Mouse (Mus musculus): ENCODE results near the gene Pkhd1.
A peak's percentile ranks its signal among the peaks of the same experiment; 100 is the strongest.
"Not testable (repeated sequence)": the region's sequence is repeated elsewhere in the genome, so short reads cannot be mapped to it uniquely, and the experiment has no call there.

Gene Pkhd1

DNA sequence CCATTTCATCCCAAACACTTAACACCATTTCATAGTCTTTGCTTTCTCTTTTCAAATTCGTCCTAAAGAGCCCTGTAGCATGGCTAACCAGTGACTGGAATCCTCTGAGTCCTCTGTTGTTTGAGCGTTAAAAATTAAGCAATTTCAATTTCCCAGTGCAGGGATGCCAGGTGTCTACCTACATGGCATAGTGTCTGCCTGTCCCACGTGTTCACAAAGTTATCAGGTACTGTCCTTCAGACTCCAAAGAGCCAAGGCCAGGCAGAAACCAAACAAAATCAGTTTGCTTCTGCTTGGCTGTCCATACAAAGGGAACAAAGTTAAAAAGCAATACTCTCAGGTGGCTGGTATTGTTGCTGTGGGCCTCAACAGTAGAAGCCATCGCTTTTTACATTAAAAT is 136.0 kb downstream of the Pkhd1 start:
- DNase-seq = no peak

DNA sequence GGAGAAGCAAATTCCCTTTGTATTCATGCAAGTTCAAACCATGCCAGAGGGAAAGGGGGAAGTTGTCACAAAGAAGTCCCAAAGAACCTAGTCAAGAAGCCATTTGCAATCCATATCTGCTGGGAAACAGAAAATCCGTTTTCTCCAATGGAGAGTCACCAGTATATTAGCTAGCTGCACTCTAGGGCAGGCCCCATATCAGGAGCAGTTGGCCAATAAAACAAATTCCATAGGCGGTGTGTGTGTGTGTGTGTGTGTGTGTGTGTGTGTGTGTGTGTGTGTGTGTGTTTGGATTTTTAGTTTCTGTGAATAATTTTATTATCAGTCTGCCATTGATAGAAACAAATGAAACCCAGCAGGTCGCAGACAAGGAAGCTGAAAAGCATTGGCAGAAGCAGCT is 139.2 kb downstream of the Pkhd1 start:
- DNase-seq = no peak

DNA sequence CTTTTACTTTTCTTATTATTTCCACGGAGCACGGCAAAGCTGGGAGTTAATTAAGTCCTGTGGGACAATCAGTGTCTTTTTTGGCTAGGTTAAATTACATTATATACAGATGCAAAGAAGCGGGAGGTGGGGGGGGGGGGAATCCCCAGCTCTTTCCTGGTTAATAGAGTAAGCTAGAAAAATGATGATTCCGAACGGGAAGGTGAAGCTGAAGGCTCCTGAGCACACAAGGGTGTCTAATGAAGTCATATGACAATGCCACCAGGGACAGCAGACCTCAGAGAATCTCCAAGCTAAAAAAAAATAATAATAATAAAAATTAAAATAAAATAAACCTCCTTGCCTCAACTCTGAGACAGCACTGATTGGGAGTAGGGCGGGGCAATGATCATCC is 139.6 kb downstream of the Pkhd1 start:
- no peak for DNase-seq

DNA sequence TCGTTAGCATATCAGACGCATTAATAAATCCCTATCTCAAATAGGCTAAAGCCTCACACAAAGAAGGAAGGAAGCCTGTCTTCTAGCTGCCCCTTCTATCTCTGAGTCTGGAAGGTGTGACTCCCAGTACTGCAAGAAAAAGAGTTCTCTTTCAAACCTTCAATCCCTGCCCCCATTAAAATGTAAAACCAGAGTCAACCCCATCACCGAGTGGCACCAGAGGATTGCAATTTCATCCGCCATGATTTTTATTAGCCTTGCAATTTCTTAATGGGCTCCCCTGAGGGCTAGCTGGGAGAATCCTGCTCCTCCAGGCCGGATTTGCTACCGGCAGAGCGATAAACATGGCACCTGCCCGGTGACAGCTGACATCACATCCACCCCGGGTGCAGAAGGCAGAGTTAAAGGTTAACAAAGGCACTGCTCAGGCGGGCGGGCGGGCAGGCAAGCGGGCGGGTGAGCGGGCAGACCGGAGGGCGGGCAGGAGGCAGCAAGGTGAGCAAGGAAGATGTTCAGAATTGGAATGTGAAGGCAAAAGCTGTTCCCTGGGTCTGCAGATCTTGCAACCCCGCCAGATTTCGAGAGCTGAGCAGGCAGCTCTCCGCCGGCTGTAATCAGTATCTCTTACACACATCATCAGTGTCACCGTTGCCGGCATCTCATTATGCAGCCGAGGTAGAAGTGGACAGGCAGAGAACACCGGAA is 140.2 kb downstream of the Pkhd1 start:
- DNase-seq = peak; percentile 51

DNA sequence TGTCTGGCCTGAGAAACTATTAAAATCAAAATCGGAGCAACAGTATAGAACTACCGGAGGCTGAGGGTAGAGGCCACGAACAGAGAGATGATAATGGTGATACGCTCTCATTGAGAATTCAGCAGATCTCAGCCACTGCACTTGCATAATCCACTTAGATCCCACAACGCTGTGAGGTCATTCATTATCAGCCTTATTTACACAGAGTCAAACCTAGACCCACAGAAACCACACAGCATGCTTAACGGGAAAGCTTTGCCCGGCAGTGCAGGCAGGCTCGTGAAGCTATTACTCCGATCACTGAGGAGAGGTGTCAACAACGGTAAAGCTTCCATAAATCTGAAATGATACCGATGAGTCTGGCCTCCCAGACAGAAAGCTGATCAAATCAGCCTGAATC is 147.1 kb downstream of the Pkhd1 start:
- DNase-seq = no peak

DNA sequence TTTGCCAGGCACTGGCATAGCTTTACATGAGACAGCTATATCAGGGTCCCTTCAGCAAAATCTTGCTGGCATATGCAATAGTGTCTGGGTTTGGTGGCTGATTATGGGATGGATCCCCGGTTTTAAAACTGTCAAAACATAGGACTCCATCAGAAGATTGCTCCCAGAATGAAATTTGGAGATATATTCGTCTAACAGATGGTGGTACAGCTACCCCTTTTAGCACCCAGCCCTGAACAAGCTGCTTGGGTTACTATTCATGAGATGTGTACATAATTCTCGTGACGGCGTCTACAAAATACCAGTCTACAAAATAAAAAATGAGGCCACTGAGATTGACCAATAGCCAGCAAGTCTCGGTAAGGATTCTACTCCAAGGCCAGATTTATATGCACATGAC is 147.5 kb downstream of the Pkhd1 start:
- DNase-seq = no peak

DNA sequence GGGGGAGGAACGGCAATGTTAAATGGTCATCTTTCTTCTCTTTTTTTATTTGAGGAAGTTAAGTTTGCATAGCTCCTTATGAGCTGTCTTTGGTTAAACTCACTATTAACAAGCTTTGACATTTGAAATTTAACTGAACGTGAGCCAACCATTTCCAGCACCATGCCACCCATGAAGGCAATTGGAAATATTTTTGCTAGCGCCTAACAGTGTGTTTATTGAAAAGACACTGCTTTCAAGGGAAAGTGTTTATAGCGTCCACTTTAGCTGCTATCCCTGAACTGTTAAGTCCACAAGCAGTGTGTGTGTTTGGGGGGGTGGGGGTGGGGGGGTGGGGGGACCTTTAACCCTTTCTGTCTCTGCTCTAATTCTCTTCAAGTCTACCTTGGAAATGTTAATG is 151.4 kb downstream of the Pkhd1 start:
- DNase-seq = no peak

DNA sequence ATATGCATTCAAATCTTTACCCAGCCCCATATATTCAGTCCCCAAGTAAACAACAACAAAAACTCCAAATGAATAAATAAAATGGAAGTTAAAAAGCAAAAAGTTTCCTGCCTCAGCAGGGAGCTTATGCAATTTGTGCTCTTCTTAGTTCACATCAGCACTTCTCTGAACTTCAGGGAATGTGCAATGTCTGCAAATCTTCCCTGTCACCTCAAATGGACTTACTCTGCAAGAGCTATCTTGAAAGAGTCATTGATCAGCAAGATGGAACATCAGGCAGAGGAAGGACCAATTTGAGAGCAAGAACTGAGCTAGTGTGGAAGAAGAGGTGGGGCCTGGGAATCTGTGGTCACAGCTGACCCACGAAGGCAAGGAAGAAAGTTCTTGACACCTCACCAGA is 163.2 kb downstream of the Pkhd1 start:
- DNase-seq = no peak

DNA sequence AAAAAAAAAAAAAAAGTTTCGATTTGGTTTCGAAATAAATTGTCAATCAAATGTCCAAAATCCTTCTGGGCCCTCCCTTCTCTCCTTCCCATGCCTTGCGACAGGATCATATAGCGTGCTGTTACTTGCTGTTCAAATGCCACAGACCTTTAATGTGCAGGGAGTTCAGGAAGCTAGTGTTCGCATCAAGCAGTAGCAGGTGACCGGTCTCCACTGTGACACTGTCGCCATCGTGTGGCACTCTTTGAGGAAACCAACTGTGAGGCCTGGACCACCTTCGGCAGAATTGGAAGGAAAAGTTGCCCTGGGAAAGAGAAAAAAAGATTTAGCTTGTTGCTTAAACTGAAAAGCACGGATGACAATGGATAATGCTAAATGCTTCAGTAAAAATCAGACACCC is 167.8 kb downstream of the Pkhd1 start:
- peak; percentile 72 for DNase-seq

DNA sequence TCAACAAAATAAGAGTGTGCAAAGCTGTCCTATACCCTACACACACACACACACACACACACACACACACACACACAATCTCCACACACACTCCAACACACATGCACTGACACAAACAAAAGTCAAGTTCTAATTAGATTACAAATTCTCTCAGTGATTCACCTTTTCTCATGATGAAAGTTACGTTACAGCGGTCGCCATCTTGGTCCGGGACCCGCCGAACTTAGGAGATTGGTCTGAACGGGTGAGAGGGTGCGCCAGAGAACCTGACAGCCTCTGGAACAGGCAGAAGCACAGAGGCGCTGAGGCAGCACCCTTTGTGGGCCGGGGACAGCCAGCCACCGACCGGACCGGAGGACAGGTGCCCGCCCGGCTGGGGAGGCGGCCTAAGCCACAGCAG is 185.8 kb downstream of the Pkhd1 start:
- DNase-seq = not testable (repeated sequence)

DNA sequence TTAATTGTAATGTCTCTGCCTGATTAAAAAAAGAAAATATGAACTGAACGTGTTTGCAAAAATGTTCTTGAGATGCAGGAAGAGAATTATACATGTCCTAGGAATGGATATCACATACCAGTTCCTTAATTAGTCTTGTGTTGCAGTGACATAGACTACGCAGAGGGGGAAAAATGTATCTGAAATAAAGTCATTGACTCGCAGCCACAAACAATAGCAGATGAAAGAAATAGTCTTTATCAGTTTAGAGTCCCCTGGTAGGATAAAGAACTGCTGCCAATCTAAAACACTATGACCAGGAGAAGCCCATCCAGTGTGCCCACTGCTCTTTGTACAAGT is 188.8 kb downstream of the Pkhd1 start:
- no peak for DNase-seq

DNA sequence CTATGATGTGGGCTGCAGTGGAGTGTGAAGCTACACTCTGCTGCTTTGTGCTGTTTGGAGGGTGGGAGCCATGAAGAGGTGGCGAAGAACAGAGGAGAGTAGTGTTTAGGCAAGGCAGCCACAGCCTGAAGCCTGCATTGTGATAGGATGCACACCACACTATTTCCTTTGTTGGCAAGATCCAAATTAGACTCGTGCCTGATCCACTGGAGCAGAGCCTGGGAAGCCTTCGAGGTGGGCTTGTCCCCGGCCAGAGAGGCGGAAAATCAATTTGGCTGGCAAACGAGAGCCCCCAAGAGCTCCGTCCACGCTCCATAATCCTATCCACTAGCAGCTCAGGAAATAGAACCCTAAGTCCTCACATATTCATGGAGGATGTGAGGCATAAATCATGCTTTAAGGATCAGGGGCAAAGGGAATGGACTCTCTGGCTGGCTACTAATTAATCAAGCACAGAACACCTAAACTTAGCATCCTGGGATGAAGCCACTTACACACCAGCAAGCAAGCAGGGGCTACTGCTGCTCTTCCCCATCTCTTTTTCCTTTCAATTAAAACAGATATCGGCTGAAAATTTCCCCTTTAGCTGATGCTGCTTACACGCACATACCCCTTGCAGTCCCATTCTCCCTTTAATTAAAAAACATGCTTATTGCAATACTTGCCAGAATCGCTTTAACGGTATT is 189.4 kb downstream of the Pkhd1 start:
- DNase-seq = peak; percentile 86

DNA sequence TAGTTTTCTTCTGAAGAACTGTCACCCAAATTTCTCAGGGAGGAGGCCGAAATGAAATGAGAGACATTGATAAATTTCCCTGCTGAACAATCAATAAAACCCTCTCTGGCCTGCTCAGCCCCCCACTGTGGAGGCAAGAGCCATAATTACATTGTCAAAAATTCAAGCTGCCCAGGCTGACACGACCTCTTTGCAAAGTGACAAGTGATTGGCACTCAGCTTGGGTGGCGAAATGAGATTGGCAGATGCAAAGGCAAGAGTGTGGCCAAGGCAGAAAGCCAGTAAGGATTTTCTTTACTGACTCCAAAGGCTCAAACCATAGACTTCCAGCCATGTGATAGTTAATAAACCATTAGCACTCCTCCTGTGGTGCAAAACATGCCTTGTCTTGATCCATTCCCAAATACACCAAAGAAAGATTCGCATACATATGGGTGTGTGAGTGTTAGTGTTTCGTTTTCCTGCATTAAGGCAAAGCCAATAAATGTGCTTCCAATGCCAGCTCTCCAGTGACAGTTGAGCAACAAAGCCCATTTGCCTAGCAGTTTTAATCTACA is 208.4 kb downstream of the Pkhd1 start:
- no peak for DNase-seq

DNA sequence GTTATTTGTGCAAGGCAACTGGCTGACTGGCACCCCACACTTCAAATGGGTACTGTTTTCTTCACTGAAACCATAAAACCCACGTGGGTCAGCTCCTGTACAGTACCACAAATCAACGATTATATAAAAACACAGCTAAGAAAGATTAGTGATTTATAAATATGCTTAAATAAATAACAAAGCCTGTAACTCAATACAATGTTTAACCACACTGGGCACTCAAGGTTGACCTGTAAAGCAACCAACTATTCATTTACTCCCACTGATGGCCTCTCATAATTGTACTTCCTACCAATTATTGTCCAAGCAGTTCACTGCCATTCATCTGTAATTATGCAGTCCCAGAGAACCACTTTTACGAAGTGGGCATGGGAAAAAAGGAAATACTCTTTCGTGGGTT is 219.5 kb downstream of the Pkhd1 start:
- no peak for DNase-seq

DNA sequence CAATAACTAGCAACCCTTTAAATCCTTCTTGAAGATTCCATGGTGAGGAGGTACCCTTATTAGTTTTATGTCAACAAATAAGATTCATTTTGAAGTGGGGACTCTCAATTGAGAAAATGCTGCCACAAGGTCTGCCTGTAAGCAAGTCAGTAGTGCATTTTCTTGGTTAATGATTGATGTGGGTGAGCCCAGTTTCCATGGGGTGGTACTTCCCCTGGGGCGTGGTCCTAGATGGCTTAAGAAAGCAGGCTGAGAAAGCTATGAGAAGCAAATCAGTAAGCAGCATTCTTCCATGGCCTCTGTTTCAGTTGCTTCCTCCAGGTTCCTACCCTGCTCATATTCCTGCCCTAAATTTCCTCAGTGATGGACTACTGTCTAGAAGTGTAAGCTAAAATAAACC is 253.4 kb downstream of the Pkhd1 start:
- no peak for DNase-seq

DNA sequence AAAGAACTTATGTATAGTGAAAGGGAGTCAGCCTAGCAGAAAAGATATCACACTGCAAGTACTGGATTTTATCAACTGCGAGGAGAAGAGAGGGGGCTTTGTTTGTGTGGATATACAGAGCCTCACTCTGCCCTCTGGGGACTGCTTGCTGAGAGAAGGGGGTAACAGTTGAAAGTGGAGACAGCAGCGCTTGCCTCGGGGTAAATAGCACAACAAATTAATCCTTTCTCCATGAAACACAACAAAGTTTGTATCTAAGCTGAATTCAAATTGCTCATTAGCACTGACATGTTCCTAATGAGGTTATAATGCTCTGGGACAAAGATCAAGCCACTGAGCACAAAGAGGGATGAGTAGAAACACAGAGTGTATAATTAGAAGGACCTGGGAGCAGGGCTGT is 273.2 kb downstream of the Pkhd1 start:
- DNase-seq = peak; percentile 83

DNA sequence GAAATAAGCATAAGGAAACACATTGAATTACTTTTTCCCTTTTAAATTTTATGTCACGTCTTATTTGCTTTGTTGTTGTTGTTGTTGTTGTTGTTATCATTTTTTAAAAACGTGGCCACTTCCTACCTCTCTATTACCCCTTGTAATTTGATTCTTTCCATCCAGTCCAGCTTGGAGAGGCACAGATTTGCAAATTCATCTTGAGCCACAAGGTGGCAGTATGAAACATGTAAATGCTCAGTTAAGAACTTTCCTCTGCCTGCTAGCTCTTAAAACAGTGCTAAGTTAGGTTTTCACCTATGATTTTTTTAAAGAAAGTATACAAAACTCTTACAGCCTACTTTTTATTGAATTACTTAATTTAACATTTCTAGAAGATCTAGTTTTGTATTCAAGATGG is 306.4 kb downstream of the Pkhd1 start:
- peak; percentile 77 for DNase-seq

DNA sequence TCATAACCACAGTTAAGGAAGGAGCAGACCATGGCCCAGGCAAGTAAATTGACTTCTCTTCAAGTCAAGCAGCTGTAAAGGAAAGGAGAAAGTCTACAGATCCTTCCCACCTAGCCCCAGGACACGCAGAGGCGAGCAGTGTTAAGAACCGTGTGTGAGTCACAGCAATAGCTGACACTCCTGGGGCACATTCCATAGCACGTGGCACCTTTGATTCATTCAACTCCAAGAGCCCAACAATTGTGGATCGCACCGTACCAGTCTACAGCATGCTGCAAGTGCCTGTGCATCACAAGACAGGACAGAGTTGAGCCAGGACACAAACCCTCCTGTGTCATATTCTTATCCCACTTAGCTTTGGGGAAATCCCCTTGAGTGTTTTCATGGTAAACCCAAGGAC is 306.9 kb downstream of the Pkhd1 start:
- DNase-seq = no peak

DNA sequence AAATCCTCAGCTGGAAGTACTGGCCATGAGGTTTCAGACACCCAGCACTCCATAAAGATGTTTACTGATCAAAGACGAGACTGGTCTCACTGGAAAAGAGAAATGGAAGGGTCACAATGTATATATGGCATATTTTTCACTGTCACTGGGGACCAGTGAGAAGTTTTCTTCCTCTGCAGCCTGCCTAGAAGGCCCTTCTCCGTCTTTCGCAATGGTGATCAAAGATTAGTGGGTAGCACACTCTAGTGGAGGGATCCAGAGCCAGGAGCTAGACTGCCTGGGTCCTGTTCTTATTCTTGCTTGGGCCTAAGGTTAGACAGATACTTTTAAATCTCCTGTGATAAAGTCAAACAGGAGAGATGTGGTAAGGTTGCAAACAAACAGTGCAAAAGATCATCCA is 311.7 kb downstream of the Pkhd1 start:
- peak; percentile 55 for DNase-seq

DNA sequence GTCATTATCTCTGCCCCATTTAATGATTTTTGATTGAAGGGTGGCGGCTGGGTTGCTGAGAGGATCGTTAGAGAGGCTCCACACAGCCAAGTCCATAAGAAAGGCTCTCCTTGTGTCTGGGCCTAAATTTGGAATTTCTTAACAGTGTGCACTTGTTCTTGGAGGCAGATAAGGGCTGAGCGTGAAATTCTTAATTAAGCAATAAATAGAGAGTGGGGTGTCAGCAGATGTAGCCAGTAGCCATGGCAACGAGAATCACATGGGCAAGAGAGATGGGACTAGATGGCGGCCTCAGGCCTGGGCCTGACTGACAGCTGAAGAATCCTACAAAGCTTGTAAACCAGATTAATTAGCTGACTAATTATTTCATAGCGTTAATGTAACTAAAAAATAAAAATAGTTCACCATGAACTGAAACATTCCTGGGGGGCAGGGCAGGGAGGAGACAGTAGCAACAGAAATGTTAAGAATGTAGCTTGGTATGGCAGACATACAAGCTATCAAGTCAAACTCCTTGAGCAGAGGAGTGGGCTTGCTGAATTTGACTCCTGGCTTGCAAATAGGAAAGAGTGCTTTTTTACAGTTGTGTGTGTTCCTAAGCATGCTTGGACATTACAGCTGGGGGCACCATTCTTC is 314.8 kb downstream of the Pkhd1 start:
- DNase-seq = peak; percentile 96

DNA sequence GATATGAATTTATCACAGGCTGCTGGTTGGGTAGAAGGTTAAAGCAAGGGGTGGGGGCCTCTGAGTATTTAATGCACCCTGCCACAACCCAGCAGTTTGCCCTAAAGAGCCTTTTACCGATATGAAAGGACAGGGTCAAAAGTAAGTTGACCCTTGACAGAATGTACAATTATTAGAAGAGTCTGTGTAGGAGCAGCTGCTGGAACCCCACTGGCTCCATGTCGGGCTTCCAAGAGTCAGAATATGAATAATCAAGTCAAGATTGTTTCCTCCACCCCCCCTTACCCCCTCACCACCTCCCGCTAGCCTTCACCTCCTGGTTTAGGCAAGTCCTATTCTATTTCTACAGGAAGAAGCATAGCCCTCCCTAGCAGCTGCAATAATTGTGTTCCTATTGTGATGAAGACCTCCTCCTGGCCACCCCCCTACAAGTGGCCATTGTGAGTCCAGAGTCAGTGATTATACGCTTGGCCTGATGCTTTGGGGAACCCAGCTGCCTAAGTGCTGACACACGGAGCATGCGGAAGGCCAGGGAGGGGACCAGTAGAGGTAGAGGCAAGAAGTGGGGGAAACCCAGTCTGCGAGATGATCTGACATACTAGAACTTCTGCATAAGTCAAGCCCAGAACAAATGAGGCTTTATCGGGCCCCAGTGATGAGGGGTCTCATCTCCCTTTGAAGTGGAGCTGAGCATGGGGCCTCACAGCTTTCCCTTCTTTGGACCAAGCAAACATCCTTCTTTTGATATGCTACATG is 315.5 kb downstream of the Pkhd1 start:
- DNase-seq = peak; percentile 96

DNA sequence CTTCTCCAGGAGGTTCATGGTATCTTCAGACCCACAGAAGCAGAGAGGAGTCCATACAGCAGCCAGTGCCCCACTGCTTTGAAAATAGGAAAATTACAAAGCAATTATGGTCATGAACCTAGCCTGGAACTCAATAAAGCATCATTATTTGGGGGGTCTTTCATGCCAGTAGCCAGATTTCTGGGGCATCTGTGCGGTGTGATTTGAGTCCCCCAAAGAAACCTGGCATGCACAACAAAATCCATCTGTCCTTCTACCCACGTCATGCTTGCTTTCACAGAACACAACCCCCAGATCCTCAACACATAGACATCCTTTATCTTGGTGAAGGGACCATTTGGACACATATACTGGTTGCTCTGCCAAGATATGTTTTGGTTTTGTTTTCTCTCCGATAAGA is 316.2 kb downstream of the Pkhd1 start:
- DNase-seq = no peak

DNA sequence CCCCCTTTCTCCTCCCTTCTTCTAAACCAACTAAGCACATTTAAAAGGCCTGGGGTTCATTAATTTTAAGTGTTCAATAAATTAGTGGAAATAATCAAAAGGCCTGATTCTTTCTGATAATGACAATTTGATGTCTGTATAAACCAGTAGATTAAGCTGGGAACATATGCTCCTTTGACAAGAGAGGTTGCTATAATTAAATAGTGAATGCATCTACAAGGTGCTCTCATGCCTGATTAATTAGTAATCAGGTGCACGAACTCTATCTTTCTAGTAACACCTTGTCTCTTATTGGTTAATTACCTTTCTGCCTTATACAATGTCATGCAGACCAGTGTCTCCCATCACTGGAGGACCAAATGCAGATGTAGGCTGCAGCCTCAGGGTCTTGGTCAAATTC is 329.2 kb downstream of the Pkhd1 start:
- DNase-seq = no peak

DNA sequence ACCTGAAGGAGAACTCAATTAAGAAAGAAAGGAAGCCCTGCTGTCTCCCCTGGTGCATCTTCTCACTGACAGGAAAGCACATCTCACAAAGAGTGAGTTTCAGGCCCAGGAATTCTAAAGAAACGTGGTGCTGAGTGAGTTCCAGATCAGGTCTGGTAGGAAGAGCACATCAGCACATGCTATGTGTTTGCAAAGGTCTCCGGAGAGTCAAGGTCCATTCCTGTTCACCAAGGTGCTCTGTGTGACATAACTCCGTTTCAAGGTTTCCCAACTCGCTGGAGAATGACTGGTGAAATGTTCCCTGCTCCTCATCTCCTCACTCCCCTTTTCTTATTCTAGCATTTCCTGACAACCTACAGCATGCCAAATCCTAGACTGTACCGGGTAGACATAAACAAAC is 357.5 kb downstream of the Pkhd1 start:
- no peak for DNase-seq

Data from retina, postnatal 1 day (tissue).